Mouse (Mus musculus) G1E (cell line): ENCODE data around the gene Psma5. TPM values are rescaled to one million over a fixed set of nuclear protein-coding genes. Genes with fewer than 3 reads are reported as not detected.
"Not testable (repeated sequence)": the region's sequence is repeated elsewhere in the genome, so short reads cannot be mapped to it uniquely, and the experiment has no call there.

Experiments
- ATAC-seq: 2 replicates; pipeline ENCODE4 v1.8.0; 2016; ENCODE audit warnings: mild to moderate bottlenecking; ENCODE audit not compliant: insufficient number of reproducible peaks, poor library complexity, low FRiP score, severe bottlenecking; ENCODE audit errors: extremely low read depth
- DNase-seq: peaks from one replicate; pipeline ENCODE4 v3.0.0; 2012; ENCODE audit warnings: low spot score
- H3K27me3 ChIP-seq: 2 replicates; pipeline ENCODE4 v1.6.1; 2012; ENCODE audit warnings: mild to moderate bottlenecking, low read length, inconsistent platforms; ENCODE audit not compliant: insufficient read depth
- H3K36me3 ChIP-seq: replicated peaks from 2 replicates; pipeline ENCODE3; 2012; ENCODE audit warnings: mild to moderate bottlenecking, inconsistent platforms
- H3K4me1 ChIP-seq: 2 replicates; pipeline ENCODE4 v1.6.1; 2012; ENCODE audit warnings: low read depth, low read length, inconsistent platforms, mixed read lengths; ENCODE audit not compliant: insufficient read depth
- H3K4me3 ChIP-seq: 2 replicates; pipeline ENCODE4 v1.5.1; 2012; ENCODE audit warnings: low read depth, mild to moderate bottlenecking, inconsistent platforms, low read length, moderate library complexity, mixed read lengths
- H3K9me3 ChIP-seq: replicated peaks from 2 replicates; pipeline ENCODE4 v1.6.1; 2012; ENCODE audit warnings: inconsistent platforms
- CTCF ChIP-seq: IDR thresholded peaks from 2 replicates; pipeline ENCODE4 v1.5.1; 2012; ENCODE audit warnings: low read depth, low read length, inconsistent platforms, mixed read lengths
- GATA1 ChIP-seq: IDR thresholded peaks from 2 replicates; pipeline ENCODE4 v1.6.1; 2012; ENCODE audit warnings: borderline replicate concordance, low read length, inconsistent platforms, mixed read lengths
- GATA2 ChIP-seq: IDR thresholded peaks from 2 replicates; pipeline ENCODE4 v1.6.1; 2012; ENCODE audit warnings: low read depth, low read length, inconsistent platforms, borderline replicate concordance
- POLR2AphosphoS5 ChIP-seq: IDR thresholded peaks from 2 replicates; pipeline ENCODE4 v1.6.1; 2012; ENCODE audit warnings: low read depth, low read length, inconsistent platforms; ENCODE audit not compliant: insufficient replicate concordance
- TAL1 ChIP-seq: conservative IDR thresholded peaks from 2 replicates; pipeline ENCODE4 v1.6.1; 2012; ENCODE audit warnings: low read depth, low read length, inconsistent platforms, mixed read lengths
- polyA plus RNA-seq: library from polyadenylated mRNA; stranded (reverse); fragments of >175 nt; gene quantifications from 2 replicates; pipeline ENCODE4 v1.2.3, GENCODE M21; 2012
- total RNA-seq, 2 experiments: library from RNA; stranded (forward) in 1 of 2; stranded (reverse) in 1 of 2; fragments of 200-1000 nt in 1 of 2; fragments of >200 nt in 1 of 2; fragmentation: Nextera tagmentation in 1 of 2; gene quantifications; 2 replicates each; pipeline ENCODE4 v1.2.3; 2014 to 2017

Gene Psma5
- total and polyA plus RNA-seq, 3 experiments, result 4.9 to 331 (median 57.5) TPM

- no peak for TF ChIP-seq TAL1
- TF ChIP-seq CTCF, result no peak
- TF ChIP-seq GATA2, result no peak
- TF ChIP-seq GATA1, result no peak
- no peak for TF ChIP-seq POLR2AphosphoS5
- peak; percentile 54 for ATAC-seq
- Histone ChIP-seq H3K27me3 (no peaks in the 10 kb centered on the region), H3K9me3 (no peaks in the 10 kb centered on the region), H3K4me1 (peaks cover 28% of the 10 kb centered on the region), H3K4me3 (no peak overlapping the region; the same call in 1 of the 2 replicates), H3K36me3 (peaks cover 37% of the 10 kb centered on the region)
- peak; percentile 43 for DNase-seq
Measured at GRCm38 (mm10) chr3:108259319-108259718, 2.6 kb downstream of the Psma5 start.

GRCm38 (mm10) chr3:108279495-108279894, 22.8 kb downstream of the Psma5 start:
- not testable (repeated sequence) for DNase-seq, H3K27me3 ChIP-seq, ATAC-seq, H3K4me3 ChIP-seq, H3K9me3 ChIP-seq
- Histone ChIP-seq H3K4me1 (peaks cover 14% of the 10 kb centered on the region), H3K36me3 (peaks cover 63% of the 10 kb centered on the region)

- no peak for TF ChIP-seq GATA2
- no peak for TF ChIP-seq TAL1
- TF ChIP-seq CTCF, result no peak
- TF ChIP-seq POLR2AphosphoS5, result no peak
- no peak for TF ChIP-seq GATA1
- Histone ChIP-seq H3K36me3 (peaks cover 34% of the 10 kb centered on the region), H3K9me3 (no peaks in the 10 kb centered on the region), H3K4me3 (no peak overlapping the region), H3K27me3 (peaks cover 12% of the 10 kb centered on the region), H3K4me1 (peaks cover 17% of the 10 kb centered on the region)
- ATAC-seq (no peak), DNase-seq (peak; percentile 31)
Measured at GRCm38 (mm10) chr3:108282401-108283240, 25.9 kb downstream of the Psma5 start.

- TF ChIP-seq GATA2 (no peak), GATA1 (no peak), CTCF (no peak), TAL1 (no peak), POLR2AphosphoS5 (no peak)
- H3K9me3 ChIP-seq, result no peaks in the 10 kb centered on the region
- peaks cover 15% of the 10 kb centered on the region for H3K27me3 ChIP-seq
- ATAC-seq (no peak), DNase-seq (no peak)
- H3K4me1 ChIP-seq, result peaks cover 17% of the 10 kb centered on the region
- peaks cover 28% of the 10 kb centered on the region for H3K36me3 ChIP-seq
- peak overlapping the region; percentile 75 for H3K4me3 ChIP-seq
Measured at GRCm38 (mm10) chr3:108283241-108283561, 26.5 kb downstream of the Psma5 start.

GRCm38 (mm10) chr3:108283781-108284601, 27.3 kb downstream of the Psma5 start, which contains the start of gene Sort1:
Gene Sort1, plus strand, starts transcription at chr3:108284082.
- TF ChIP-seq POLR2AphosphoS5 (no peak), TAL1 (no peak), GATA1 (no peak), GATA2 (no peak), CTCF (no peak)
- DNase-seq, result peak; percentile 93
- Histone ChIP-seq H3K9me3 (no peaks in the 10 kb centered on the region), H3K4me1 (peaks cover 17% of the 10 kb centered on the region), H3K36me3 (peaks cover 20% of the 10 kb centered on the region), H3K27me3 (peaks cover 18% of the 10 kb centered on the region), H3K4me3 (peak within 1 kb of the TSS; percentile 75)
- peak; percentile 95 for ATAC-seq

- TF ChIP-seq POLR2AphosphoS5 (no peak), GATA2 (no peak), CTCF (no peak), TAL1 (no peak), GATA1 (no peak)
- peaks cover 17% of the 10 kb centered on the region for H3K4me1 ChIP-seq
- H3K27me3 ChIP-seq, result peaks cover 18% of the 10 kb centered on the region
- no peak for ATAC-seq
- H3K36me3 ChIP-seq, result peaks cover 10% of the 10 kb centered on the region
- DNase-seq, result no peak
- H3K9me3 ChIP-seq, result no peaks in the 10 kb centered on the region
- no peak overlapping the region for H3K4me3 ChIP-seq
Measured at GRCm38 (mm10) chr3:108285078-108285711, 28.5 kb downstream of the Psma5 start.
